Mouse (Mus musculus): ENCODE measurements around the gene Gm20388. TPM values are rescaled to one million over a fixed set of nuclear protein-coding genes. Genes with fewer than 3 reads are reported as not detected.
"Not testable (repeated sequence)": the region's sequence is repeated elsewhere in the genome, so short reads cannot be mapped to it uniquely, and the experiment has no call there.

The Gm20388 gene
- polyA plus RNA-seq, 1 experiment from 2014 or later: not detected

- ATAC-seq (replicated peaks; ENCODE audit: insufficient number of reproducible peaks, insufficient read depth, low FRiP score, low read depth); H3K27ac ChIP-seq; H3K4me3 ChIP-seq; H3K4me1 ChIP-seq (replicated peaks); H3K27me3 ChIP-seq; H3K9me3 ChIP-seq (replicated peaks); H3K4me2 ChIP-seq; H3K9ac ChIP-seq: not testable (repeated sequence)
- peaks cover 36% of the 10 kb centered on the region for H3K36me3 ChIP-seq
- 91% methylated on average over 12 of the region's 12 CpGs for WGBS
Measured at GRCm38 (mm10) chr8:123451747-123452146, 3541.1 kb downstream of the Gm20388 start.

- H3K4me3 ChIP-seq: no peak overlapping the region
- no peak overlapping the region for H3K4me2 ChIP-seq
- H3K9me3 ChIP-seq (replicated peaks): no peaks in the 10 kb centered on the region
- H3K4me1 ChIP-seq (replicated peaks): peaks cover 5% of the 10 kb centered on the region
- 63% methylated on average over 4 of the region's 4 CpGs for WGBS
- peaks cover 38% of the 10 kb centered on the region for H3K36me3 ChIP-seq
- H3K27me3 ChIP-seq: no peaks in the 10 kb centered on the region
- no peak overlapping the region for H3K27ac ChIP-seq
- ATAC-seq (replicated peaks; ENCODE audit: insufficient number of reproducible peaks, insufficient read depth, low FRiP score, low read depth): no peak
- no peak overlapping the region for H3K9ac ChIP-seq
Measured at GRCm38 (mm10) chr8:123452149-123452548, 3541.5 kb downstream of the Gm20388 start.

- ATAC-seq (replicated peaks; ENCODE audit: insufficient number of reproducible peaks, insufficient read depth, low FRiP score, low read depth): no peak
- Histone ChIP-seq H3K27ac (no peak overlapping the region), H3K9ac (no peak overlapping the region), H3K4me1 (replicated peaks) (no peaks in the 10 kb centered on the region), H3K9me3 (replicated peaks) (no peaks in the 10 kb centered on the region), H3K4me3 (no peak overlapping the region), H3K27me3 (no peaks in the 10 kb centered on the region), H3K36me3 (peaks cover 48% of the 10 kb centered on the region), H3K4me2 (no peak overlapping the region)
- WGBS: 73% methylated on average over 7 of the region's 7 CpGs
Measured at GRCm38 (mm10) chr8:123453291-123453690, 3542.7 kb downstream of the Gm20388 start.

- no peaks in the 10 kb centered on the region for H3K4me1 ChIP-seq (replicated peaks)
- no peak for ATAC-seq (replicated peaks; ENCODE audit: insufficient number of reproducible peaks, insufficient read depth, low FRiP score, low read depth)
- no peaks in the 10 kb centered on the region for H3K9me3 ChIP-seq (replicated peaks)
- 80% methylated on average over 5 of the region's 5 CpGs for WGBS
- H3K27ac ChIP-seq: no peak overlapping the region
- no peak overlapping the region for H3K9ac ChIP-seq
- no peak overlapping the region for H3K4me2 ChIP-seq
- H3K36me3 ChIP-seq: peaks cover 52% of the 10 kb centered on the region
- H3K27me3 ChIP-seq: no peaks in the 10 kb centered on the region
- H3K4me3 ChIP-seq: no peak overlapping the region
Measured at GRCm38 (mm10) chr8:123453951-123454350, 3543.3 kb downstream of the Gm20388 start.

GRCm38 (mm10) chr8:123454559-123454958, 3543.9 kb downstream of the Gm20388 start:
- no peak overlapping the region for H3K4me3 ChIP-seq
- H3K27me3 ChIP-seq: no peaks in the 10 kb centered on the region
- no peak overlapping the region for H3K27ac ChIP-seq
- peaks cover 52% of the 10 kb centered on the region for H3K36me3 ChIP-seq
- no peak for ATAC-seq (replicated peaks; ENCODE audit: insufficient number of reproducible peaks, insufficient read depth, low FRiP score, low read depth)
- no peak overlapping the region for H3K4me2 ChIP-seq
- no peaks in the 10 kb centered on the region for H3K4me1 ChIP-seq (replicated peaks)
- H3K9me3 ChIP-seq (replicated peaks): no peaks in the 10 kb centered on the region
- WGBS: 92% methylated on average over 6 of the region's 6 CpGs
- no peak overlapping the region for H3K9ac ChIP-seq

GRCm38 (mm10) chr8:123463651-123464050, 3553.0 kb downstream of the Gm20388 start:
- no peak for ATAC-seq (replicated peaks; ENCODE audit: insufficient number of reproducible peaks, insufficient read depth, low FRiP score, low read depth)
- no peak overlapping the region for H3K4me2 ChIP-seq
- no peaks in the 10 kb centered on the region for H3K27me3 ChIP-seq
- no peak overlapping the region for H3K4me3 ChIP-seq
- H3K9me3 ChIP-seq (replicated peaks): no peaks in the 10 kb centered on the region
- 85% methylated on average over 4 of the region's 4 CpGs for WGBS
- no peaks in the 10 kb centered on the region for H3K4me1 ChIP-seq (replicated peaks)
- H3K9ac ChIP-seq: no peak overlapping the region
- H3K27ac ChIP-seq: no peak overlapping the region
- peaks cover 39% of the 10 kb centered on the region for H3K36me3 ChIP-seq

GRCm38 (mm10) chr8:123467476-123467875, 3556.8 kb downstream of the Gm20388 start:
- Histone ChIP-seq H3K9me3 (replicated peaks) (no peaks in the 10 kb centered on the region), H3K36me3 (peaks cover 9% of the 10 kb centered on the region; the same call in 1 of the 2 replicates), H3K9ac (no peak overlapping the region), H3K4me1 (replicated peaks) (no peaks in the 10 kb centered on the region), H3K4me2 (no peak overlapping the region), H3K27me3 (no peaks in the 10 kb centered on the region; the same call in 1 of the 2 replicates), H3K4me3 (no peak overlapping the region), H3K27ac (no peak overlapping the region)
- ATAC-seq (replicated peaks; ENCODE audit: insufficient number of reproducible peaks, insufficient read depth, low FRiP score, low read depth): no peak
- 71% methylated on average over 3 of the region's 3 CpGs for WGBS

GRCm38 (mm10) chr8:123472991-123473390, 3562.3 kb downstream of the Gm20388 start:
- WGBS: 61% methylated on average over 6 of the region's 6 CpGs
- not testable (repeated sequence) for H3K27me3 ChIP-seq; H3K27ac ChIP-seq; H3K4me1 ChIP-seq (replicated peaks); ATAC-seq (replicated peaks; ENCODE audit: insufficient number of reproducible peaks, insufficient read depth, low FRiP score, low read depth); H3K4me2 ChIP-seq; H3K4me3 ChIP-seq; H3K9ac ChIP-seq; H3K36me3 ChIP-seq; H3K9me3 ChIP-seq (replicated peaks)

GRCm38 (mm10) chr8:123474549-123474948, 3563.9 kb downstream of the Gm20388 start:
- ATAC-seq (replicated peaks; ENCODE audit: insufficient number of reproducible peaks, insufficient read depth, low FRiP score, low read depth); H3K27me3 ChIP-seq; H3K27ac ChIP-seq; H3K9ac ChIP-seq; H3K36me3 ChIP-seq; H3K9me3 ChIP-seq (replicated peaks); H3K4me2 ChIP-seq; H3K4me3 ChIP-seq: not testable (repeated sequence)
- peaks cover 17% of the 10 kb centered on the region for H3K4me1 ChIP-seq (replicated peaks)
- 49% methylated on average over 5 of the region's 5 CpGs for WGBS

- Histone ChIP-seq H3K4me2 (peak overlapping the region; percentile 81), H3K27ac (peak overlapping the region; percentile 98), H3K4me3 (peak overlapping the region; percentile 99), H3K9me3 (replicated peaks) (no peaks in the 10 kb centered on the region), H3K4me1 (replicated peaks) (peaks cover 17% of the 10 kb centered on the region), H3K36me3 (peaks cover 4% of the 10 kb centered on the region; the same call in 1 of the 2 replicates), H3K27me3 (no peaks in the 10 kb centered on the region), H3K9ac (peak overlapping the region; percentile 85)
- 9% methylated on average over 34 of the region's 34 CpGs for WGBS
- ATAC-seq (replicated peaks; ENCODE audit: insufficient number of reproducible peaks, insufficient read depth, low FRiP score, low read depth): no peak
Measured at GRCm38 (mm10) chr8:123476911-123477736, 3566.5 kb downstream of the Gm20388 start.

GRCm38 (mm10) chr8:123477737-123478258, 3567.2 kb downstream of the Gm20388 start, which contains the start of gene Afg3l1:
Gene Afg3l1 (plus strand): TSS chr8:123477903.
- under 1% methylated on average over 57 of the region's 58 CpGs for WGBS
- H3K4me1 ChIP-seq (replicated peaks): peaks cover 17% of the 10 kb centered on the region
- peak within 1 kb of the TSS; percentile 99 for H3K4me3 ChIP-seq
- H3K36me3 ChIP-seq: peaks cover 11% of the 10 kb centered on the region
- H3K9ac ChIP-seq: peak within 1 kb of the TSS; percentile 85
- no peaks in the 10 kb centered on the region for H3K9me3 ChIP-seq (replicated peaks)
- H3K27me3 ChIP-seq: no peaks in the 10 kb centered on the region
- peak within 1 kb of the TSS; percentile 81 for H3K4me2 ChIP-seq
- peak within 1 kb of the TSS; percentile 98 for H3K27ac ChIP-seq
- peak; percentile 94 for ATAC-seq (replicated peaks; ENCODE audit: insufficient number of reproducible peaks, insufficient read depth, low FRiP score, low read depth)
